Mouse (Mus musculus) olfactory bulb, adult 2 months (tissue): Measurements from ENCODE around the gene Fgfr2. TPM values are rescaled to one million over a fixed set of nuclear protein-coding genes. Genes with fewer than 3 reads are reported as not detected.

Experiments
- H3K27ac ChIP-seq: fragments of 200-500 bp; 2 replicates; pipeline ENCODE4 v1.5.1; 2012; ENCODE audit warnings: low read depth, low read length; ENCODE audit not compliant: insufficient read depth
- H3K4me1 ChIP-seq: fragments of 200-500 bp; 2 replicates; pipeline ENCODE4 v1.6.1; 2012; ENCODE audit warnings: low read length; ENCODE audit not compliant: control insufficient read depth, insufficient read depth
- H3K4me3 ChIP-seq: fragments of 200-500 bp; 2 replicates; pipeline ENCODE4 v1.5.1; 2012; ENCODE audit warnings: mild to moderate bottlenecking, low read depth, low read length, moderate library complexity; ENCODE audit not compliant: insufficient read depth
- CTCF ChIP-seq: fragments of 200-500 bp; IDR thresholded peaks from 2 replicates; pipeline ENCODE4 v1.5.1; 2012; ENCODE audit warnings: low read depth, mild to moderate bottlenecking, low read length, moderate library complexity; ENCODE audit not compliant: insufficient read depth
- POLR2A ChIP-seq: fragments of 200-500 bp; IDR thresholded peaks from 2 replicates; pipeline ENCODE4 v1.6.1; 2012; ENCODE audit warnings: mild to moderate bottlenecking, low read depth, low read length, moderate library complexity; ENCODE audit not compliant: insufficient read depth
- WGBS: fragments of 180-500 bp; shearing (Covaris S2); methylation state at CpG from one replicate; pipeline ENCODE4 v1.1.7; 2018; 5-methylcytosine and 5-hydroxymethylcytosine counted together
- polyA plus RNA-seq: library from polyadenylated mRNA; stranded (reverse); fragments of >200 nt; gene quantifications from 2 replicates; pipeline ENCODE4 v1.2.4, GENCODE M21; 2012; ENCODE audit warnings: low replicate concordance; ENCODE audit not compliant: missing spikeins, insufficient read depth, insufficient read length

Fgfr2 gene
- polyA plus RNA-seq, 1 experiment = not detected

- Histone ChIP-seq H3K4me1 (peaks cover 27% of the 10 kb centered on the region), H3K27ac (0 out of 2 replicates have a peak overlapping the region, but pooled peaks have one; percentile 3), H3K4me3 (no peak overlapping the region)
- no peak for TF ChIP-seq CTCF
- TF ChIP-seq POLR2A = no peak
- WGBS = 79% methylated on average over 8 of the region's 8 CpGs
Measured at GRCm38 (mm10) chr7:130222633-130223354, 2900.4 kb downstream of the Fgfr2 start.

- Histone ChIP-seq H3K27ac (peak overlapping the region; percentile 55), H3K4me3 (no peak overlapping the region), H3K4me1 (peaks cover 21% of the 10 kb centered on the region)
- TF ChIP-seq POLR2A = no peak
- 22% methylated on average over 17 of the region's 17 CpGs for WGBS
Measured at GRCm38 (mm10) chr7:130221661-130222387, 2901.3 kb downstream of the Fgfr2 start.

GRCm38 (mm10) chr7:130220627-130221026 lies 2902.5 kb downstream of the Fgfr2 start:
- WGBS = 69% methylated on average over 4 of the region's 4 CpGs
- Histone ChIP-seq H3K4me1 (peaks cover 23% of the 10 kb centered on the region), H3K4me3 (no peak overlapping the region), H3K27ac (no peak overlapping the region)
- TF ChIP-seq POLR2A (no peak), CTCF (no peak)

- Histone ChIP-seq H3K4me1 (peaks cover 29% of the 10 kb centered on the region), H3K4me3 (no peak overlapping the region), H3K27ac (no peak overlapping the region)
- TF ChIP-seq POLR2A (no peak), CTCF (no peak)
- 80% methylated on average over 4 of the region's 4 CpGs for WGBS
Measured at GRCm38 (mm10) chr7:130219844-130220243, 2903.3 kb downstream of the Fgfr2 start.

GRCm38 (mm10) chr7:130216272-130216671 lies 2906.9 kb downstream of the Fgfr2 start:
- peaks cover 30% of the 10 kb centered on the region for H3K4me1 ChIP-seq
- TF ChIP-seq CTCF (no peak), POLR2A (no peak)
- 41% methylated on average over 4 of the region's 4 CpGs for WGBS
- H3K27ac ChIP-seq = 0 out of 2 replicates have a peak overlapping the region, but pooled peaks have one; percentile 77
- no peak overlapping the region for H3K4me3 ChIP-seq

- 25% methylated on average over 21 of the region's 21 CpGs for WGBS
- peaks cover 27% of the 10 kb centered on the region for H3K4me1 ChIP-seq
- peak overlapping the region; percentile 77 for H3K27ac ChIP-seq
- no peak overlapping the region for H3K4me3 ChIP-seq
- TF ChIP-seq POLR2A = no peak
- TF ChIP-seq CTCF = no peak
Measured at GRCm38 (mm10) chr7:130215348-130216252, 2907.6 kb downstream of the Fgfr2 start.

- 76% methylated on average over 5 of the region's 5 CpGs for WGBS
- peaks cover 25% of the 10 kb centered on the region for H3K4me1 ChIP-seq
- no peak overlapping the region for H3K27ac ChIP-seq
- H3K4me3 ChIP-seq = no peak overlapping the region
- TF ChIP-seq POLR2A = no peak
- TF ChIP-seq CTCF = no peak
Measured at GRCm38 (mm10) chr7:130213156-130213555, 2910.0 kb downstream of the Fgfr2 start.

GRCm38 (mm10) chr7:130211411-130211810 lies 2911.7 kb downstream of the Fgfr2 start:
- H3K4me3 ChIP-seq = no peak overlapping the region
- no peak for TF ChIP-seq POLR2A
- TF ChIP-seq CTCF = no peak
- H3K27ac ChIP-seq = no peak overlapping the region
- WGBS = 72% methylated on average over 5 of the region's 5 CpGs
- peaks cover 28% of the 10 kb centered on the region for H3K4me1 ChIP-seq

GRCm38 (mm10) chr7:130208601-130209000 lies 2914.5 kb downstream of the Fgfr2 start:
- H3K4me1 ChIP-seq = peaks cover 26% of the 10 kb centered on the region
- no peak overlapping the region for H3K27ac ChIP-seq
- no peak overlapping the region for H3K4me3 ChIP-seq
- TF ChIP-seq POLR2A (no peak), CTCF (no peak)
- 70% methylated on average over 4 of the region's 4 CpGs for whole genome bisulfite sequencing
